Mouse (Mus musculus) brain, embryonic 18.5 days (tissue): ENCODE results near the gene Gins2.

Experiments
- DNase-seq: peaks from one replicate; pipeline ENCODE4 v3.0.0-alpha.2; 2012; ENCODE audit warnings: low read depth, low spot score

Gene Gins2

DNA sequence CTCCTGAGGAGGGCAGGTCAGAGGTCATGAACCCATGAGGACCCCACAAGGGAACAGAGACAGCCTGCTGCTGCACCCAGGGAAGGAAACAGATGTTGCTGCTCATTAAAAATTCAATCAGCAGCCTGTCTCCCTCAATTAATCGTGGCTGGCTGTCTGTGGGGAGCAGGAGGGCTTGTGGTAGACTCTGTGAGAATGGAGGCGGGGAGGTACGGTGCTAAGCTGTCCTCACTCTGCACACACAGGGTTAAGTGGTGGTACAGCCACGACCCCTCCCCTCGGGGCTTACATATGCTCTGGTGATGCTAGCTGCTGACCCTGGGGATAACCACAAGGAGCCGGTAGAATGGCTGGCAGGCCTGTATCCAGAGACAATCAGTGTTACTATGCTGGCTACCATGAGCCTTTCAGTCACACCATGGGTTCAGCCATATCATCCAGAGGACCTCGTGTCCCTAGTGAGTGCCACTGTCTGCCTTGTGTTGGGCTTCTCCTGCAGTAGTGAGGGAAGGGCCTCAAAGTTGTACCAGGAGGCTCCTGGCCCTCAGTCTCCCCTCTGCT, 23.9 kb downstream of the Gins2 start:
- DNase-seq, result no peak

DNA sequence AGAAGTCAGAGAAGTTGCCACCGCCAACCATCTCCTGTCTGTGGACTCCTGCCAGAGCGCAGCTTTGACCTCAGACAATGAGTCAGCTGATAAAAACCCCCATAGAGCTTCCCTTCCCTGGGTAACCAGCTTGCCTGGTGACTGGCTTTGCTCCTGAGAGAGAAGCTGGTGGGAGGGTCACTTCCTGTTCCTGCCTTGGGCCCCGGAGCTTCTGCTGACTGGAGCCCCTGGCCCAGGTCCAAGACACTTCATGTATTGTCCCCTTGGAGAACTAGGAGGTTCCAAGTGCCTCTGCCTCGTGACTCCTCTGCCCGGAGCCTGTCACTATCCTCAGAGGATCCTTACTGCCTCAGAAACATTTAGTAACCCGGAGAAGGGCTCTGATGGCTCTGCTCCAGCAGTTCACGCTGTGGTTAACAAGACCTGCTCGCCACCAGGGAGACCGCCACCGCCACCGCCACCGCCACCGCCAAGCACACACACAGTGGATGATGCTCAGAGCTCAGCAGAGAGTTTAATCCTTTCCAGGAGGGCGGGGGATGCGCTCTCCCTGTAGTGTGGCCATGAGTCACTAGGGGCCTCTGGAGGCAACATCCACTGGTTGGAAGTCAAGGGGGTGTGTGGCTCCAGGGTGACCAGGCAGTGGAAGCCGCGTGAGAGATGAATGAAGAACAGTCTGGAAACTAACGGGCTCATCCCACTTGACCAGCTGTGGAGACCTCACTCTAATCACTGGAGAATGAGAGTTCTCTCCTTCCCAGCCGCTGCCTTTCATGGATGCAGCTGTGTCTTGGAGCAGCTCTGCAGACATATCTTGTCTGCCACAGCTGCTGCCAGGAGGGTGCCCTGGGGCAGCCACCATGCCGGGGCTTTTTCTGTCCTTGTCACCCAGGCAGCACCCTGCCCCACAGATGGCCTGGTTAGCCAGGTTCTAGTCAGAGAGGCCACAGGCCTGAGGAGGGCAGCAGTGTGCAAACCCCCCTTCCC, 25.0 kb downstream of the Gins2 start:
- DNase-seq, result no peak

DNA sequence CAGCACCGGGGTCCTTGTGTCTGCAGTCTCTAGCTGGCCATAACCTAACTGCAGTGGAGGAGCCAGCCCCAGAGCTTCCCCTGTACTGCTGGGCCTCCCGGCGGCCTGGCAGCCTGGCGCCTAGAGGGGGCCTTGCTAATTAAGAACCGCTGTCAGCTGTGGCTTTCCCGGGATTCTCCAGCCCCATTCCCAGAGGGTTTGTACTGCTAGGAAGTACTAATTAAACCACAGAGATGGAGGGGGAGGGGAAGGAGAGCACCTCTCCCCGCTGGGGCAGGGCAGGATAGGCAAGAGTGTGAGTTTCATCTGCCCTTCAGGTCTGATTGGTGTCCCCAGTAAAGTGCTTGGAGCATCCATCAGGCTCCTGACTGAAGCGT, 25.8 kb downstream of the Gins2 start:
- no peak for DNase-seq

DNA sequence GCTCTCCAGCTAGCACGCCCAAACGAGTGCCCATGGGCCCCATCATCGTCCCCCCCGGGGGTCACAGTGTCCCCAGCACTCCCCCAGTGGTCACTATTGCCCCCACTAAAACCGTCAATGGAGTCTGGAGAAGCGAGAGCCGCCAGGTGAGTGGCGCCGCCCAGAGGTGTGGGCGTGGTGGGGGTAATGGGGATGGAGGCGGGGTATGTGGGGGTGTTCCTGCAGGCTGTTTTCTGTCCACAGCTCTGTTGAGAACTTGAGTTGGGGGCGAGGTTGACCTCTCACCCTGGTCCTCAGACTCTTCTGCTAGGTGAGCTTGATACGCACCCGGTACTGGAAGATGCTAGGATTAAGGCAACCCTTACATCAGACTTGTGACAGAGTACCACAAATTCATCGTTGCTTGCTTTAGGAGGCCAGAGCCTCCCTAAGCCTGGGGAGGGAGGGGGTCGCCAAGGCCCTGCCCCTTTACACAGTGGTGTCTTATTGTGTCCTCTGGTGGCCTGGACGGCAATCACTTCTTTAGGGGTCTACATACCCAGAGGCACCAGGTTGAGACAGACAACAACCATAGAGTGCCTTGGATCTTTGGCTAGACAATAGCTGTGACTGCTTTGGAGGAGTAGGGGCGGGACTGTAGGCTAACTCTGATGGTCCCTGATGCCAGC, 26.3 kb downstream of the Gins2 start:
- no peak for DNase-seq

DNA sequence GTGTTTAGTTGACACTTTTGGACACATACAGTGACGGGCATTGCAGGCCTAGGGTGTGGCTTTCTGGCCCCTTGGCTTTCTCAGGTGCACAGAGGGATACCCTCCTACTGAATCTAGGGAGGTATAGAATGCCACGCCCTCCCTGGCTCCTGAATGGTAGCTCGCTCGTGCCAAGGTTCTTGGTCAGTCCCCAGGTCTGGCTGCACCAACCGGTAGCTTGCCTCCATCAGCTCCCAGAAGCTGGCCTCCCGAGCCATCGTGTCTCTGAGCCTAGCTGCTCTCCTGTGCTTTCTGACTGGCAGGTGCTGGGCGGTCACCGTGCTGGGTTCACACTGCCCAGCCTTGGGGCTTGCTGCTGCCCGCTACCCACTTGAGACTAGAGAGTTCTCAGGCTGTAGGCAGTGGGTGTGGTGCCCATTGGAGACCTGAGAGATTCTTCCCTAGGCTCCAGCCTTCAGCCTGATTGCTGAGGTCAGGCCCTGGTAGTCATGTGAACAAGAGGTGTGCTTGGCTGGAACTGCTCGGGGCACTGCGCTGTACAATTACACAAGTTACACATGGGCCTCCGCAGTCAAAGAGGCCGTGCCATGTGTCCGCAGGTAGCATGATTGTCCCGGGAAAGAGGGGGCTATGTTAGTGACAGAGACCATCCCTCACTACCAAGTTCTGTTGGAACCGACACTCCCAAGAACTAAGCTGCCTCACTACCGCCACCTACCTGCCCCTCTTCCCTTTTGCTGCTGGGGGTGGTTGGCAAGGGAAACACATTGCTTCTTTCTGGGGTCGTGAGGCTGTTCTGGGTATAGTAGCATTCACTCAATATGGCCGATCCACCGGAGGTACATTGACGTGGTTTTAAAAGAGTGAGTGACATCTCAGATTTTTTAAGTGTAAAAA, 27.3 kb downstream of the Gins2 start:
- no peak for DNase-seq

DNA sequence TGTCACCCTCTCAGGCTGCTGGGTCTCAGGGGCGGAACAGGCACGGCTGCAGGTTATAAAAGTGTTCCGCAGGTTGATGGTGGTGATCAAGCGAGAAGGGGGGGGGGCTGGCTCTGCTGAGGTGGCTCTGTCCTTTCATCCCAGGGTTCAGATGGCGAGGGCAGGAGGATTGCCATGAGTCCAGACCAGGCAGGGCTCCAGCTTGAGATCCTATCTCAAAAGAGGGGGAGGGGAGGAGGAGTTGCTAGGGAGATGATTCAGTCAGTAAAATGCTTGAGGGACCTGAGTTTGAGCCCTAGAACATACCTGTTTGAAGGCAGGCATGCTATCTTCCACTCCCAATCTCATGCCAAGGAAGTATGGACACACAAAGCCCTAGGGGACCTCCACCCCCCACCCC, 28.6 kb downstream of the Gins2 start:
- DNase-seq, result no peak

DNA sequence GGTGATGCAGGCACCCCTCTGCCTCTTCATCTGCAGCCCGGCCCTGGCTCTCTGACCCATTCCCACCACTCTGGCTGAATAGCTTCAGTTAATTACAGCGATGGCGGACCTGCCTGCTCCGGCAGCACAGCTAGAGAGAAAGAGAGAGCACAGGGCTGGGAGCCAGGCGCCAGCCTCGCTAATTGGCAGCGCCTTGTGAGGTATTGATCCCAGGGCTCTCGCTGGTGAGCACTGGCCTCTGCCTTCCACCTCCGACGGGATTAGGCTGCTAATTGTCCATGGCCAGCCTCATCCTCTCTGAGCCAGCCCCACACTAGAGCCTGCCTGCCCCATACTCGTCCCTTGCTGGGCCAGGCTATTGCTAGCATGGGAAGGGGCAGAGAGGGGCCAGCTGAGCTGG, 29.4 kb downstream of the Gins2 start:
- DNase-seq, result no peak

DNA sequence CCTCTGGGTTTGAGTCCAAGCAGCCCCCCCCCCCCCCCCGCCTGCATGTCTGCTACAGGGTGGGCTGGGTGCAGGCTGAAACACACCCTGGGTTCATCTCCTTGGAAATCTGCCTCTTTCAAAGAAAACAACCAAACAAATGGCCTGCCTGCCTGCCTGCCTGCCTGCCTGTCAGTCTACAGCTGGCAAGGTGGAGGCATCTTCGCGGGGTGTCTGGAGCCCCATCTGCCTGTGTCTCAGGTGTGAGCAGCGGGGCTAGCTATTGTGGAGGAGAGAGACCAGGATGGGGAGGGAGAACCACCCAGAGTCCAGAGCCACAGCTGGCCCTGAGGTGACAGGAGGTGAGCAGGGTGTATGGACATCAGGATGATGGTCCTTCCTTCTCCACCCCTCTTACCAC, 30.9 kb downstream of the Gins2 start:
- DNase-seq, result no peak

DNA sequence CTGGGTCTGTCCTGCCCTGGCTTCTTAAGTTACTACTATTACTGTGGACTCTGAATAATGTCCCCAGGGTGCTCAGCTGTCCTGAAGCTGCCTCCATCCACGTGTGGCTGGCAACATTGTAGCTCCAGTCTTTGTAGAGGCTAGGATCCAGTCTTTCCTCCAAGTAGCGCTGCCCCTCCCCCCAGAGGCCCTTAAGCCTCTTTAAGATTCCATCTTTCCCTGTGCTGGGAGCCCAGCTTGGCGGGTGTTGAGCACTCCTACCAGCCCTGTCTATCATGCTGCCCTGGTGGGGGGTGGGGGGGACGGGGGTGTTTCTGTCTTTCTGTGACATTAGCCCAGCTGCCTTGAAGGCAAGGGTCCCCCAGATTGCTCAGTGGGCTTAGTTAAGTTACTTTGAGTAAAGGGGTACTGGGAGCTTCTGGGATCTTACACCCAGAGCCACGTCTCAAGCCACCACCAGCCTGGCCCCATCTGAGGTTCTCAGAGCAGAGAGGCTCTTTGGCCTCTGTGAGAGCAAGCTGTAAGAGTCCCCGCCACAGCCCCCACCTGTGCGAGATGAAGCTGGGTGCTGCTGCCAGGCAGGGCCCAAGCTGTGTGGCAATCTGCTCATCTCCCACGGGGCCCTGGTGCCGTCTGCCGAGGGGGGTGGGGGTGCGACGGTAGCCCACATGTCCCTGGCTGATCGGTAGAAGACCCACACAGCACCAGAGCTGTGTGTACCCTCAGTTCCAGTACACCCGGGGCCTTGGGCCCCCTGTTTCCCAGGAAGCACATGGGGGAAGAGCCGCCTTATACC, 31.7 kb downstream of the Gins2 start:
- no peak for DNase-seq

DNA sequence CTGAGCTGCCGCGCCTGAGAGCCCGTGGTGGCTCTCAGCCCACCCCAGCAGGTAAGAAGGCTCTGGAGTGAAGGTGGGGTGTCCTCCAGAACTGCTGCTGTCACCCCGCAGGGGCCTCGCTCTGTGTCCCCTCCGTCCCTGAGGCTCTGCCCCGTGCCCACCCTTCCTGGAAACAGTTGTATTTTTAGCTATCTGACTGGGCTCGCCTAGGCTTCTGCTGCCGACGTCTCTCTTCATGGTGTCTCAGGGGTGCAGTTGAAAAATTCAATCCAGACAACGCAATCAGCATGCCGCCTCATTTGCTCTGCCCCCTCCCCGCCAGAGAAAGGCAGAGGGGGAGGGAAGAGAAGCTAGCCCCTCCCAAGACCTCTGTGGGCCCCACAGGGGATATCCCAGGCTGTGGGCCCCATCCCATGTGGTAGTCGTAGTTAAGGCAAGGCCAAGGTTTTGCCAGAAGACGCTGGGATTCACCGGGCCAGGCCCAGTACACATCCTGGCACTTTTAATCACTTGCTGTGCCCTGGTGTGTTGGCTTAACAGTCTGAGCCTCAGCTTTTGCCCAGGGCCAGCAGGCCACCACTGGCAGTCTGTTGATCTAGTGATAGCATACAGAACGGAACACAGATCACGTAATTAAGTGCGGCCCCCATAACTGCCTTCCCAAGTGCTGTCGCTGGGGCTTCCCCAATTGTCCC, 32.8 kb downstream of the Gins2 start:
- no peak for DNase-seq

DNA sequence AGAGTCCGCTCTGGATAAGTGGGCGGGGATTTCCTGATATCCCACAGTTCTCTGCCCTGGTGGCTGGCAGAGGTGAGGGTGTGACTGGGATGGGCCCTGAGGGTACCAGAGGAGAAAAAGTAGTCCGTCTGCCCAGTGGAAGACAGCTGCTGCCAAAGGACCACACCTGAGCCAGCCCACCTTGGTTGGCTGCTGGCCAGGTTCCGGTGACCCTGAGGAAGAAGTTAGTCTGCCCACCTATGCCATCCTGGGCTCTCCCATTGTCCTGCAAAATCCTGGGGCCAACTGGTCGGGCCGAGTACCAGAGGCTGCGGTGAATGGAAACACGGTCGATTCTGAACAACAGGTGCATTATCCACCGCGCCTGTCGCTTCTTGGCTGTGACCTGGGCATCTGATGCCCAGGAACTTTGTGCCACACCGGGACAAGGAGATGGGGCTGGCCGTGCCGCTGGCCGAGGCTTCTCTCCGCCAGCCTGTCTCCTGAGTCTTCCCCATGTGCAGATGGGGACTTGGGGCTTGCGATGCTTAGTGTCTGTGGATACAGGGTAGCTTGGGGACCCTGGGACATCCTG, 34.6 kb downstream of the Gins2 start:
- DNase-seq, result no peak

DNA sequence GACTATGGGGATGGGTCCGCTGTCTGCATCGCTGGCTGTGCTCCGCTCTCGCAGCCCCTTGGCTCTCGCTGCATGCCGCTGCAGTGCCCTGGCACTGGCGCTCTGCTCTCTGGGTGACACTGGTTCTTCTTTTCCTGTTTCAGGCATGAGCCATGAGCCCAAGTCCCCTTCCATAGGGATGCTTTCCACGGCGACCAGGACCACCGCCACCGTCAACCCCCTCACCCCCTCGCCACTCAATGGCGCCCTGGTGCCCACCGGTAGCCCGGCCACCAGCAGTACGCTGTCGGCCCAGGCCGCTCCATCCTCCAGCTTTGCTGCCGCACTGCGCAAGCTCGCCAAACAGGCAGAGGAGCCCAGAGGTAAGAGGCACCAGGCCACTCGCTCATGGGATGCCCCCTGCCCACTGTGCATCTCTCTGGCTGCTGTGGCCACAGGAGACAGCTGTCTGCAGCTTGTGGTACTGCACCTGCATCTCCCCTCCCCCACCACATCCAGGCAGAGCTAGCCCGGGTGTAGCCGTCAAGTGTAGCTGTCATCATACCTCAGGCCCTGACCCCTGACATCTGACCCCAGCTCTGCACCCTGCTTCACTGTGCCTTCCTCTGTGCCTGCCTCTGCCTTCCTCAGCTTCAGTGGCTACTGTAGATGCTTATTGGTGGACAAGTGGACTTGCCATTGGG, 35.5 kb downstream of the Gins2 start:
- DNase-seq, result no peak

DNA sequence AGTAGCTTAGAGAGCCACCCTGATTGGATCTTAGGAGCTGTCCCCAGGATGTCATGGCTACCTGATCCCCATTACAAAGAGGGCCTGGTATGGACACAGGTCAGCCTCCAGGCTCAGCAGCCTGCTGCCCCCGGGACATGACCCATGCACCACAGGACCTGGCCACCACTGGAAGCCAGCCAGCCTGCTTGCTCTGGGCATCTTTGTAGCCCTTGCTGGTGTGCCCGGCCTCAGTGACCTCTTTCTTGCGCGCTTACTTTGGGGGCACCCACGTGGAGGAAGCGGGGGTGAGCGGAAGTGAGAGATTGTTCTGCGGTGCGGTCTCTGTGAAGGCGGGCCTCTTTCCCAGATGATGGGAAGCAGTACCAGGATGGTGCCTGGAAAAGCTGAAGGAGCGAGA, 36.6 kb downstream of the Gins2 start:
- no peak for DNase-seq

DNA sequence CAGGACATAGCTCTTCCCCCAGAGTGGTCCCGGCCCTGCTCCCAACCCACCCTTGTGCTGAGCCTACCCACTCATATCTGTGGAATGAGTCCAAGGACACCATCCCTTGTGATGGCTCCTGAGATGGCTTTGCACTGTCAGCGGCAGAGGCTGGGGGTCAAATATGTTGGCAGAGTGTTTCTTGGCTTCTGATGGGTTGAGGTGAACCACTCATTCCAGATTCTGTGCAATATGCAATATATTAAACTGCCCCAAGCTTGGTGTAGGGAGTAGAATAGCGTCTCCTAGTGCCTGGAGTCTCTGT, 37.5 kb downstream of the Gins2 start:
- no peak for DNase-seq

DNA sequence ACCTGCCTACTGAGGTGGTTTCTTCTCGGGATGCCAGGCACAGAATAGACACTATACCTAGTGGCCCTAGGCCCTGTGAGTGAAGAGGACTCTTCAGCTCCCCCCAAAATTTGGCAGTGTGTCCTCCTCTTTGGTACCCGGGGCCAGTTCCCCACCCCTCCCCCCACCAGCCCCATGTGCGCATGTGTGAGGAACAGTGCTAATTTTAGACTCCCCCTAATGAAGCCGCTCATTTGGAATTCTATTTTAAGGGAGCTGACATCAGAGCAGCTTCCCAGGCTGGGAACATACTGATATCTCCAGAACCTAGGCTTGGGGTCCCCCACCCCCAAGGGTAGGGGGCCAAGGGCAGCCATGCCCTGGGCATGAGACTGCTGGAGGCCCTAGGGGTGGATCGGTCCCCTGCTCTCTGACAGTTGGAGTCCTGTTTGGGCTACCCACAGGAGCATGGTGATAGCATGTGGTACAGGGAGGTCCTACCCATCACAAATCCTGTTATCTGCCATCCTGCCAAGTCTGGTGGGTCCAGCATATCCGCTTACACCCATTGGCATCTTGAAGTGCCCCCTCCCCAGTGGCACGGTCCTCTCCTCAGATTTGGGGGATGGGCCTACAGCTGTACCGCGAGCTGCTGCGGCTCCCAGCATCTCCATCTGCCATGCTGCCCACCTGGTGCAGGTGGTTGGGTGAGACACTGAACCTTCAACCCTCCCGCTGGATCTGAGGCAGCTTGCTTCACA, 38.0 kb downstream of the Gins2 start:
- no peak for DNase-seq

DNA sequence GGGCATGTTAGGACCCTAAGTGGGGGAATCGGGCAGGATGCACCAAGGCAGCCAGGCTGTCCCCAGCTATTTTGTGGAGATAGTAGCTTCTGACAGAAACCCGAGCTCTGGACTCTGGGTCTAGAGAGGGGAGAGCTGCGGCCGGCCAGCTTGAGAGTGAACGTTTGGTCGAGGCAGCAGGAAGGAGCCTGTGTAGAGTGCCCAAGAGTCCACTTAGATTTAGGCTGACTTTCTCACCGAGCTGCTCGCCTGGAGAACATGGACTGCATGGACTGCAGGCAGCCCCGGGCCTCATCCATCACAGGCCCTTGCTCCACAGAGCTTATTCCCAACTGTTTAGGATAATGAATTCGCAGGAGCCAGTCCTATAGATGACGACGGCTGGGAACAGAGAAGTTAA, 38.7 kb downstream of the Gins2 start:
- DNase-seq, result no peak

DNA sequence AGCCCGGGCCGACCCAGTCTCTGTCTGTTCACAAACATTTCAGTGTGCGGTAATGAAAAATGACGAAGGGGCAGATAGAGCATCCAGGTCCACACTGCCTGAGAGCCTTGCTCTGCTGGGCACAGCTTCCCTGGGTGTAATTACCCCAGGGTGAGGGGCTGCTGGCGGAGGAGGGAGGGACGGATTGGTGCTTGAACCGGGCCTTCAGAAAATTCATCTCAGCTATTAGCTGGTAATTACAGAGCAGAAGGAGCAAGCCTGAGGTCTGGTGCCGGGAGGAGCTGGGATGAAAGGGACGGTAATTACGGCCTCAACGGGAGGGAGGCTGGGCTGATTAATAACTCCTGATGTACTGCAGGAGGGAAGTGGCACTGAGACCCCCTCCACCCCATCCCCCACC, 39.2 kb downstream of the Gins2 start:
- no peak for DNase-seq

DNA sequence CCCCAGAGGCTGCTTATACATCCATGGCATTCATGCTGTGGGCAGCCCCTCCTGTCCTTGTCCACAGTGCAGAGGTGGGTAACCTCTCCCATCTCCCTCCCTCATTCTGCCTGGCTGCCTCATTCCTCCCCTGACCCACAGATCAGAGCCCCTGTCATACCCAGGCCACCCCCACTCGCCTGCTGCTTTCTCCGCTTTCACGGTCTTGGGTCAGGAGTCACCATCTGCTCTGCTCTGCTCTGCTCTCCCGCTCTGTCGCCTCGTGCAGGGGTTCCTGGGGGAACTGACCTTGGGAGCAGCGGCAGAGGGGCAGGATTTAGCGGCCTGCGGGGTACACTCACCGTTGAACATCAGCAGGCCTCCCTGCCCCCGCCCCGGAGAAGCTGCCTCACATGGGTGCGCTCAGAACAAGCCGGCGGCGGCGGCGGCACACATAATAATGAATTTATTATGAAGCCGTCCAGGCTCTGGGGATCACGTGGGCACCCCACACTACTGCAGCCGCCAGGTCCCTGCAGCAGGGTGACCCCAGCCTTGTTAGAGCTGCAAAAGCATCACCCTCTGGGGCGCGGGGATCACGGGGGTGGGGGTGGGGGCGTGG, 39.7 kb downstream of the Gins2 start:
- no peak for DNase-seq
